Mouse (Mus musculus) lung, postnatal 0 days (tissue): ENCODE results near the gene Midn. TPM values are rescaled to one million over a fixed set of nuclear protein-coding genes. Genes with fewer than 3 reads are reported as not detected.

Experiments used
- ATAC-seq: fragments of 200-750 bp; cut with Nextera tagmentation; 2 replicates; pipeline ENCODE4 v1.8.0; 2017; ENCODE audit warnings: moderate library complexity
- DNase-seq: peaks from one replicate; pipeline ENCODE4 v3.0.0-alpha.2; 2016; ENCODE audit warnings: low spot score
- H3K27ac ChIP-seq: fragments of 300-500 bp; sonication (generic); 2 replicates; pipeline ENCODE4 v1.5.1; 2014; ENCODE audit warnings: antibody characterized with exemption, mild to moderate bottlenecking, low read length, mixed read lengths
- H3K27me3 ChIP-seq: fragments of 300-500 bp; sonication (generic); replicated peaks from 2 replicates; pipeline ENCODE4 v1.6.1; 2014; ENCODE audit warnings: low read length, mixed read lengths; ENCODE audit not compliant: insufficient read depth
- H3K36me3 ChIP-seq: fragments of 300-500 bp; sonication (generic); 2 replicates; pipeline ENCODE4 v1.6.1; 2014; ENCODE audit warnings: low read length, mixed read lengths; ENCODE audit not compliant: insufficient read depth
- H3K4me1 ChIP-seq: fragments of 300-500 bp; sonication (generic); 2 replicates; pipeline ENCODE4 v1.6.1; 2014; ENCODE audit warnings: antibody characterized with exemption, low read depth, low read length, mixed read lengths; ENCODE audit not compliant: insufficient read depth
- H3K4me2 ChIP-seq: fragments of 300-500 bp; sonication (generic); replicated peaks from 2 replicates; pipeline ENCODE4 v1.6.1; 2014; ENCODE audit warnings: low read depth, mild to moderate bottlenecking, low read length, moderate library complexity, mixed read lengths
- H3K4me3 ChIP-seq: fragments of 300-500 bp; sonication (generic); 2 replicates; pipeline ENCODE4 v1.5.1; 2014; ENCODE audit warnings: low read depth, low read length
- H3K9ac ChIP-seq: fragments of 300-500 bp; sonication (generic); replicated peaks from 2 replicates; pipeline ENCODE4 v1.6.1; 2014; ENCODE audit warnings: low read depth, mild to moderate bottlenecking
- H3K9me3 ChIP-seq: fragments of 300-500 bp; sonication (generic); 2 replicates; pipeline ENCODE4 v1.6.1; 2016; ENCODE audit warnings: low read length, mixed read lengths
- CTCF ChIP-seq: IDR thresholded peaks from 2 replicates; pipeline ENCODE4 v1.5.1; 2016; ENCODE audit warnings: antibody characterized with exemption, mild to moderate bottlenecking
- EP300 ChIP-seq: IDR thresholded peaks from 2 replicates; pipeline ENCODE4 v1.6.1; 2016; ENCODE audit warnings: antibody characterized with exemption, mild to moderate bottlenecking, control low read depth
- whole genome bisulfite sequencing: fragments of 180-500 bp; shearing (Covaris S2); extraction: QIAGEN DNeasy Blood & Tissue Kit; methylation state at CpG from one replicate; pipeline ENCODE4 v1.1.7; 2014; 5-methylcytosine and 5-hydroxymethylcytosine counted together
- polyA plus RNA-seq: library from polyadenylated mRNA; unstranded; fragments of >200 nt; fragmentation: Nextera tagmentation; extraction: Ambion mirVana; gene quantifications from 2 replicates; pipeline ENCODE4 v1.2.1, GENCODE M21; 2015

Midn gene
- polyA plus RNA-seq, 1 experiment from 2014 or later: 13.2 TPM

GRCm38 (mm10) chr10:80180288-80180687 lies 32.2 kb downstream of the Midn start:
- H3K27me3 ChIP-seq: peaks cover 4% of the 10 kb centered on the region; the same call in 1 of the 2 replicates
- H3K4me3 ChIP-seq: peak overlapping the region; percentile 65
- 0 out of 2 replicates have a peak overlapping the region, but pooled peaks have one; percentile 8 for H3K4me2 ChIP-seq
- ATAC-seq (no peak), DNase-seq (no peak)
- H3K4me1 ChIP-seq: no peaks in the 10 kb centered on the region
- 41% methylated on average over 6 of the region's 6 CpGs for WGBS
- H3K9ac ChIP-seq: no peak overlapping the region
- no peak for TF ChIP-seq EP300
- TF ChIP-seq CTCF: no peak
- H3K27ac ChIP-seq: no peak overlapping the region
- H3K9me3 ChIP-seq: no peaks in the 10 kb centered on the region
- H3K36me3 ChIP-seq: no peaks in the 10 kb centered on the region

GRCm38 (mm10) chr10:80180823-80181222 lies 32.8 kb downstream of the Midn start:
- no peak overlapping the region for H3K4me2 ChIP-seq
- H3K36me3 ChIP-seq: no peaks in the 10 kb centered on the region
- no peak overlapping the region for H3K9ac ChIP-seq
- ATAC-seq: no peak
- TF ChIP-seq EP300 (no peak), CTCF (no peak)
- no peaks in the 10 kb centered on the region for H3K4me1 ChIP-seq
- H3K9me3 ChIP-seq: no peaks in the 10 kb centered on the region
- no peak overlapping the region for H3K4me3 ChIP-seq
- no peak overlapping the region for H3K27ac ChIP-seq
- DNase-seq: no peak
- H3K27me3 ChIP-seq: peaks cover 4% of the 10 kb centered on the region; the same call in 1 of the 2 replicates
- WGBS: 39% methylated on average over 5 of the region's 5 CpGs

GRCm38 (mm10) chr10:80182547-80182946 lies 34.5 kb downstream of the Midn start:
- Histone ChIP-seq H3K4me1 (no peaks in the 10 kb centered on the region), H3K27me3 (peaks cover 4% of the 10 kb centered on the region; the same call in 1 of the 2 replicates), H3K4me3 (no peak overlapping the region), H3K9ac (no peak overlapping the region), H3K36me3 (no peaks in the 10 kb centered on the region), H3K9me3 (no peaks in the 10 kb centered on the region), H3K27ac (no peak overlapping the region), H3K4me2 (no peak overlapping the region)
- WGBS: 86% methylated on average over 7 of the region's 7 CpGs
- no peak for DNase-seq
- ATAC-seq: no peak
- TF ChIP-seq CTCF (no peak), EP300 (no peak)

- no peak for DNase-seq
- Histone ChIP-seq H3K27me3 (peaks cover 20% of the 10 kb centered on the region), H3K27ac (no peak overlapping the region), H3K9me3 (no peaks in the 10 kb centered on the region), H3K36me3 (no peaks in the 10 kb centered on the region), H3K4me1 (no peaks in the 10 kb centered on the region; the same call in 1 of the 2 replicates), H3K4me2 (no peak overlapping the region), H3K4me3 (no peak overlapping the region), H3K9ac (no peak overlapping the region)
- WGBS: 61% methylated on average over 27 of the region's 27 CpGs
- no peak for TF ChIP-seq CTCF
- no peak for TF ChIP-seq EP300
- ATAC-seq: no peak
These were observed 38.6 kb downstream of the Midn start for GRCm38 (mm10) chr10:80186649-80187048.

GRCm38 (mm10) chr10:80187739-80188138 lies 39.7 kb downstream of the Midn start:
- H3K27ac ChIP-seq: no peak overlapping the region
- H3K4me1 ChIP-seq: no peaks in the 10 kb centered on the region; the same call in 1 of the 2 replicates
- no peaks in the 10 kb centered on the region for H3K36me3 ChIP-seq
- WGBS: 91% methylated on average over 10 of the region's 10 CpGs
- ATAC-seq (no peak), DNase-seq (no peak)
- H3K27me3 ChIP-seq: peaks cover 20% of the 10 kb centered on the region
- H3K9ac ChIP-seq: no peak overlapping the region
- no peaks in the 10 kb centered on the region for H3K9me3 ChIP-seq
- H3K4me2 ChIP-seq: no peak overlapping the region
- TF ChIP-seq CTCF: no peak
- TF ChIP-seq EP300: no peak
- H3K4me3 ChIP-seq: no peak overlapping the region

GRCm38 (mm10) chr10:80188453-80189024 lies 40.5 kb downstream of the Midn start:
- H3K9me3 ChIP-seq: no peaks in the 10 kb centered on the region
- H3K27ac ChIP-seq: no peak overlapping the region
- no peak overlapping the region for H3K4me3 ChIP-seq
- TF ChIP-seq EP300 (no peak), CTCF (no peak)
- 82% methylated on average over 15 of the region's 15 CpGs for WGBS
- no peak for ATAC-seq
- H3K4me2 ChIP-seq: no peak overlapping the region
- no peak overlapping the region for H3K9ac ChIP-seq
- H3K36me3 ChIP-seq: no peaks in the 10 kb centered on the region
- no peak for DNase-seq
- H3K4me1 ChIP-seq: no peaks in the 10 kb centered on the region; the same call in 1 of the 2 replicates
- peaks cover 20% of the 10 kb centered on the region for H3K27me3 ChIP-seq
